ENCODE assay signal across 9 mouse cellular contexts in the genomic region with DNA sequence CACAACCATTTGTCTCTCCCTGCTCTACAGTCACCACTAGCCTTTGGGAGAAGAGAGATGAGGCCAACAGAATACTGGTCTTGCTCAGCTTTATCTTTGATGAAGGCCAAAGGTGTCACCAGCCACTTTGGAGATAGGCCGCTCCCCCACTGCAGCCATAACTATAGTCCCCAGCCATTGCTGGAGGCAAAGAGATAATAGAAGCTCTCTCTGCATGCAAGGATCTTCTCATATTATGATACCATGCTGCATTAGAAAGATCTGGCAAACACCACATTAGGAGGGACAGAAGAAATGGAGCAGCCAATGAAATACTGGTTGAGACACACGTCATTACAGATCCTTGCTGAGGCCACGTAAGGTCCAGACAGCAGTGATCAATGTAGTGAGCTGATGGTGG. TPM values are rescaled to one million over a fixed set of nuclear protein-coding genes. Genes with fewer than 3 reads are reported as not detected.
DNase-seq lines count a peak whose midpoint lies in the region; ATAC-seq and TF ChIP-seq lines count a peak whose summit lies in the region.
"Had no signal": no experiment of that assay in that cellular context is flagged by ENCODE, and none has a peak within 500 bp of the region (broad histone marks: within the 10 kb centered on the region; RNA-seq: fewer than 3 reads in every experiment).

No protein-coding gene starts in this region.

- H3K4me1 ChIP-seq in hindbrain, embryonic 13.5 days (replicated peaks), result peaks cover 13% of the 10 kb centered on the region
- H3K4me1 ChIP-seq in hindbrain, embryonic 11.5 days (replicated peaks; ENCODE audit: control insufficient read depth, insufficient read depth, low read length), result 0 out of 2 replicates have a peak, but pooled peaks cover 2% of the 10 kb centered on the region
- peaks cover 2% of the 10 kb centered on the region for H3K4me1 ChIP-seq in ES-Bruce4 (ENCODE audit: control insufficient read depth, insufficient read depth, low read length)
- peaks cover 18% of the 10 kb centered on the region for H3K4me1 ChIP-seq in limb, embryonic 15.5 days

- no peak overlapping the region for H3K9ac ChIP-seq in hindbrain, embryonic 13.5 days
- H3K9ac ChIP-seq in hindbrain, embryonic 11.5 days (ENCODE audit: low read depth, low read length), result no peak overlapping the region
- H3K9ac ChIP-seq in ES-Bruce4 (ENCODE audit: low read depth, poor library complexity, severe bottlenecking), result peak overlapping the region; percentile 96; the same call in 1 of the 2 replicates
- H3K9ac ChIP-seq in limb, embryonic 15.5 days, result no peak overlapping the region

- DNase-seq in hindbrain, embryonic 11.5 days (ENCODE audit: low spot score), result no peak
- DNase-seq in thymus, adult 18-20 months, result no peak
- no peak for DNase-seq in left cerebral cortex, adult 2 months (ENCODE audit: extremely low spot score in 1 of 2, low spot score in 2 of 2)
- no peak for DNase-seq in urinary bladder, adult 2 months (ENCODE audit: low spot score)
- DNase-seq: thymus, postnatal 25 days had no signal

- H3K9me3 ChIP-seq in hindbrain, embryonic 13.5 days, result no peaks in the 10 kb centered on the region
- no peaks in the 10 kb centered on the region for H3K9me3 ChIP-seq in hindbrain, embryonic 11.5 days (ENCODE audit: control insufficient read depth, low read length)
- no peaks in the 10 kb centered on the region for H3K9me3 ChIP-seq in ES-Bruce4 (replicated peaks; ENCODE audit: control insufficient read depth, insufficient read depth, low read length, poor library complexity, severe bottlenecking)
- H3K9me3 ChIP-seq in limb, embryonic 15.5 days, result no peaks in the 10 kb centered on the region

- no peak for TF ChIP-seq CTCF in ES-Bruce4 (IDR thresholded peaks at IDR 0.05; ENCODE audit: low read depth, low read length)
- no peak for TF ChIP-seq CTCF in left cerebral cortex, adult 2 months (IDR thresholded peaks at IDR 0.05)

- TF ChIP-seq EP300 in ES-Bruce4 (IDR thresholded peaks at IDR 0.05; ENCODE audit: insufficient read depth, low read depth, low read length), result no peak

- 90% methylated on average over 3 of the region's 3 CpGs for WGBS in hindbrain, embryonic 13.5 days
- 89% methylated on average over 3 of the region's 3 CpGs for WGBS in hindbrain, embryonic 11.5 days
- 84% methylated on average over 3 of the region's 3 CpGs for WGBS in limb, embryonic 15.5 days

- H3K27me3 ChIP-seq in hindbrain, embryonic 13.5 days, result no peaks in the 10 kb centered on the region
- no peaks in the 10 kb centered on the region for H3K27me3 ChIP-seq in hindbrain, embryonic 11.5 days (ENCODE audit: control insufficient read depth, insufficient read depth, low read length)
- H3K27me3 ChIP-seq in ES-Bruce4 (ENCODE audit: control insufficient read depth, insufficient read depth, low read length, poor library complexity, severe bottlenecking), result no peaks in the 10 kb centered on the region
- H3K27me3 ChIP-seq in limb, embryonic 15.5 days, result no peaks in the 10 kb centered on the region

- no peak for TF ChIP-seq POLR2A in ES-Bruce4 (IDR thresholded peaks at IDR 0.05; ENCODE audit: insufficient read depth, low read length)

- intact Hi-C loops in left cerebral cortex, adult 2 months (cut with DNase I), result no loop called here

- ATAC-seq in hindbrain, embryonic 13.5 days (ENCODE audit: low FRiP score), result no peak
- no peak for ATAC-seq in hindbrain, embryonic 11.5 days (ENCODE audit: low FRiP score)
- ATAC-seq in common myeloid progenitor, adult 5-6 weeks (replicated peaks; ENCODE audit: low read depth, poor library complexity, severe bottlenecking), result peak; percentile 29
- ATAC-seq in limb, embryonic 15.5 days (ENCODE audit: insufficient number of reproducible peaks, low FRiP score, low TSS enrichment, low read depth), result no peak

- peak overlapping the region; percentile 88; the same call in 1 of the 2 replicates for H3K4me2 ChIP-seq in hindbrain, embryonic 13.5 days
- no peak overlapping the region for H3K4me2 ChIP-seq in hindbrain, embryonic 11.5 days (replicated peaks; ENCODE audit: low read depth, low read length)
- 0 out of 2 replicates have a peak overlapping the region, but pooled peaks have one; percentile 1 for H3K4me2 ChIP-seq in limb, embryonic 15.5 days

- H3K36me3 ChIP-seq in hindbrain, embryonic 13.5 days, result peaks cover 18% of the 10 kb centered on the region
- no peaks in the 10 kb centered on the region for H3K36me3 ChIP-seq in hindbrain, embryonic 11.5 days (ENCODE audit: control insufficient read depth, insufficient read depth, low read length)
- H3K36me3 ChIP-seq in ES-Bruce4 (ENCODE audit: control insufficient read depth, insufficient read depth, low read length, poor library complexity, severe bottlenecking), result peaks cover 45% of the 10 kb centered on the region
- peaks cover 15% of the 10 kb centered on the region for H3K36me3 ChIP-seq in limb, embryonic 15.5 days

- H3K27ac ChIP-seq in hindbrain, embryonic 13.5 days, result no peak overlapping the region
- no peak overlapping the region for H3K27ac ChIP-seq in hindbrain, embryonic 11.5 days (ENCODE audit: low read depth, low read length)
- H3K27ac ChIP-seq in ES-Bruce4 (ENCODE audit: insufficient read depth, low read length), result no peak overlapping the region
- no peak overlapping the region for H3K27ac ChIP-seq in limb, embryonic 15.5 days
- no peak overlapping the region for H3K27ac ChIP-seq in left cerebral cortex, adult 2 months

- H3K4me3 ChIP-seq in hindbrain, embryonic 13.5 days, result no peak overlapping the region
- no peak overlapping the region for H3K4me3 ChIP-seq in hindbrain, embryonic 11.5 days (ENCODE audit: low read depth, low read length)
- no peak overlapping the region for H3K4me3 ChIP-seq in ES-Bruce4 (ENCODE audit: low read depth, low read length)
- H3K4me3 ChIP-seq in limb, embryonic 15.5 days, result 0 out of 2 replicates have a peak overlapping the region, but pooled peaks have one; percentile 85
- H3K4me3 ChIP-seq in left cerebral cortex, adult 2 months, result no peak overlapping the region

RNA-seq across cellular contexts. Expression of a gene that starts 2.0 kb away (rescaled TPM):
- 15.9 and 16.1 TPM in 2 replicates for polyA plus RNA-seq in hindbrain, embryonic 13.5 days (2015; fragmentation: Nextera tagmentation; extraction: Ambion mirVana)
- polyA plus RNA-seq in hindbrain, embryonic 11.5 days (2014; fragmentation: Nextera tagmentation; extraction: Ambion mirVana), result 56.6 and 60.5 TPM in 2 replicates
- 94.4 and 105 TPM in 2 replicates for polyA plus RNA-seq in ES-Bruce4 (2011; ENCODE audit: insufficient read depth, insufficient read length, low read depth, missing spikeins)
- total RNA-seq in common myeloid progenitor, adult 5-6 weeks (2017), result 36.2 and 40.1 TPM in 2 replicates
- polyA plus RNA-seq in limb, embryonic 15.5 days (2015; fragmentation: Nextera tagmentation; extraction: Ambion mirVana), result 55.6 and 62.3 TPM in 2 replicates
- 10 to 100 TPM; 20.0 to 21.8 TPM for total RNA-seq in left cerebral cortex, adult 2 months (2021)
- 3.1 and 3.6 TPM in 2 replicates for polyA plus RNA-seq in urinary bladder, adult 2 months (2012; rRNA removed)
